Mouse (Mus musculus) brain, embryonic 14.5 days (tissue): ENCODE results near the gene BC003965. TPM values are rescaled to one million over a fixed set of nuclear protein-coding genes. Genes with fewer than 3 reads are reported as not detected.
"Not testable (repeated sequence)": the region's sequence is repeated elsewhere in the genome, so short reads cannot be mapped to it uniquely, and the experiment has no call there.

Source experiments
- DNase-seq: peaks from one replicate; pipeline ENCODE4 v3.0.0-alpha.2; 2011; ENCODE audit warnings: low read depth
- CTCF ChIP-seq: fragments of 200-500 bp; IDR thresholded peaks from 2 replicates; pipeline ENCODE4 v1.5.1; 2012; ENCODE audit warnings: inconsistent platforms, mild to moderate bottlenecking, moderate library complexity, borderline replicate concordance; ENCODE audit not compliant: insufficient read depth, insufficient read length; ENCODE audit errors: extremely low read depth
- POLR2A ChIP-seq: fragments of 200-500 bp; IDR thresholded peaks from 2 replicates; pipeline ENCODE4 v1.6.1; 2012; ENCODE audit warnings: mild to moderate bottlenecking, inconsistent platforms, borderline replicate concordance; ENCODE audit not compliant: poor library complexity, insufficient read depth, insufficient read length, severe bottlenecking; ENCODE audit errors: extremely low read depth
- polyA plus RNA-seq: library from polyadenylated mRNA; depleted of rRNA; stranded (reverse); fragments of >200 nt; gene quantifications from 2 replicates; pipeline ENCODE4 v1.2.3, GENCODE M21; 2012

Gene BC003965
- polyA plus RNA-seq, 1 experiment, result 22.3 TPM

GRCm38 (mm10) chr17:25219492-25220295, 35.3 kb downstream of the BC003965 start:
- no peak for DNase-seq
- TF ChIP-seq CTCF (no peak), POLR2A (no peak)

DNA sequence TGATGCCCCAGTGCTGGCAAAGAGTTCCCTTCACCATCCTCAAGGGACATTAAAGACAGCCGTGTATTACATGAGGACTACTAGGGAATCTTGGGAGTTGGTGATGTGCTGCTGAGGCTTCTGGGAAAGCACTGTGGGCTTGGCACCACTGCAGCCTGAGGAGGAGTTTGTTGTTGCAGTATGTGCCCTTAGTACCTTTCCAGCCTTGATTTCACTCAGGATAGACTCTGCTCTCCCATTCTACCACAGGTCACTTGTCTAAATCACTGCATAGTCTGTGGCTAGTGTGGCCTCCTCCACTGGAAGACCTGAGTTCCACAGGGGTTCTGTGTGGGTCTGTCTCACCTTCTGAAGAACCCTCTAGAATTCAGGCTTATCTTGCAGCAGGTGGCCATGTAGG, 36.4 kb downstream of the BC003965 start:
- TF ChIP-seq CTCF (no peak), POLR2A (no peak)
- no peak for DNase-seq

GRCm38 (mm10) chr17:25221821-25222503, 37.6 kb downstream of the BC003965 start:
- TF ChIP-seq POLR2A (no peak), CTCF (no peak)
- DNase-seq, result peak; percentile 62

GRCm38 (mm10) chr17:25222504-25222940, 38.2 kb downstream of the BC003965 start:
- peak; percentile 6 for DNase-seq

DNA sequence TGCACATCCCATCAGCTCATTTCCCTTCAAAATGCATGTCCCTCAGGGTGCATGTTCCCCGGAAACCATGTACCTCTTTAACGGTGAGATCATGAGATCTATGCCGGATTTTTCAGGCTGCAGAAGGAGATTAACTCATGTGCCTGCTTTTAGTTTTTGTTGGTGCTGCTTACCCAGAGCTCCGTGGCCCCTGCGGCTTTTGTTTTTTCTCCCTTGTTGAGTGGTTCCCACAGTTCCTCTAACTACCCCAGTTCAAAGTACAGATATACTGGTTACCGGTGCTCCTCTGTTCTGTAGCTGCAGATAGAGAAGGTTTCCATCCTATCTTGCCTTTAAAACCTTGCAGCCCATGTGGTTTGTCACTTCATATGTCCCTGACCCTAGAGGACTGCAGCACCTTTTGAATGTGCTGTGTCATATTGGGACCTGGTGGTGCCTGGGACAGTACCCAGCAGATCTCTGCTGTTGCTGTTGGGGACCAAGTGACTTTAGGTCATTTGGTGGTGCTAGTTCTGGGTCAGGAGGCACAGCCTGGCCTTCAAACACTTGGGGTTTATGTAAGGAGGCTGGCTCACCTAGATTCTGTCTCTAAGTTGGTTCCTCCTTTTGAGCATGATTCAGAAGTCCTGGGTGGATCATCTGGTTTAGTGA, 38.7 kb downstream of the BC003965 start:
- no peak for TF ChIP-seq CTCF
- TF ChIP-seq POLR2A, result no peak
- no peak for DNase-seq

DNA sequence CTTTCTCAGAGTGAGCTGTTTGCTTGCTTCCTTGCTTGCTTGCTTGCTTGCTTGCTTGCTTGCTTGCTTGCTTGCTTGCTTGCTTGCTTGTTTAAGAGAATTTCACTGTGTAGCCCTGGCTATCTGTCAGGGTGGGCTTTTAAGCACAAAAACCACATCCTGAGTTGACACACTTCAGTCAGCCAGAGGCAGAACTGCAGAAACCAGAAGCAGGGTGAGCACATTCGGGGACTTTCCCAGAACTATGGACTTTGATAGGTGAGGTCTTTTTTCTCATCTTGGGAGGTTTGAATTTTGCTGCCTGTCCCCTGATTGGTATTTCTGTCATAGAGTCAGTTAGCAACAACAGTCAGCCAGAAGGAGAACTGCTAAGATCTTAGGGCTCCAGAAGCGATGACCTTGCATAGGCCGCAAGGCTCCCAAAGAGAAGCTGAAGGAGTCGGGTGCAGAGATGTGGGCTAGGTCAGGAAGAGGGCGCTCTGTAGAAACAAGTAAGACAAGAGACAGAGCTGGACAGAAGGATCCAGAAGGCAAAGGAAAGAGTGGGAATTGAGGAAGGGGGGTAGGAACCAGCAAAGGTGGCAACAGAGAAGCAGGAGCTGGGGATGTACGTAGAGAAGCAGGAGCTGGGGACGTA, 40.4 kb downstream of the BC003965 start:
- DNase-seq, result no peak
- TF ChIP-seq POLR2A (no peak), CTCF (no peak)

GRCm38 (mm10) chr17:25225659-25226058, 41.3 kb downstream of the BC003965 start:
- no peak for DNase-seq
- TF ChIP-seq CTCF (no peak), POLR2A (no peak)

GRCm38 (mm10) chr17:25227991-25228390, 43.6 kb downstream of the BC003965 start:
- no peak for TF ChIP-seq CTCF
- no peak for TF ChIP-seq POLR2A
- DNase-seq, result no peak

DNA sequence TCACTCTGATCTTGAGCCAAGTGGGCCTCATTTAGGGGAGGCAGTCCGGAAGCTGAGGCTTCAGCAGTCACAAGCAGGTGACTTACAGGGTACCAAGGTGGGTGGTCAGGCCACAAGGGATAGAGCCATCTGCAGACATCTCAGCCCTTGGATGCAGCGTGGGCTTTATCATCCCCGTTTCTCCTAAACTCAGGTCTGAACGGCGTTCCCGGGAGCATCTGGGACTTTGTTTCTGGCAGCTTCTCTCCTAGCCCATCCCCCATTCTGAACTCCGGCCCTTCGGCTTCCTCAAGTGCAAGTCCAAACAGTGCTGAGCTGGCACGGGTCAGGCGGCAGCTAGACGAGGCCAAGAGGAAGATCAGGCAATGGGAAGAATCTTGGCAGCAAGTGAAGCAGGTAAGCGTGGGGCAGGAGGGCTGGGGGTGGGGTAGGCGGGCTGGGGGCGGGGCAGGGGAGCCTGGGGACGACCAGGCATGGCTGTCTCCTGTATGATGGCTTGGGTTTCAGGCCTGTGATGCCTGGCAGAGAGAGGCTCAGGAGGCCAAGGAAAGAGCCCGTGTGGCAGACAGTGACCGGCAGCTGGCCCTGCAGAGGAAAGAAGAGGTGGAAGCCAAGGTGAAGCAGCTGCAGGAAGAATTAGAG, 45.8 kb downstream of the BC003965 start:
- DNase-seq, result not testable (repeated sequence)

DNA sequence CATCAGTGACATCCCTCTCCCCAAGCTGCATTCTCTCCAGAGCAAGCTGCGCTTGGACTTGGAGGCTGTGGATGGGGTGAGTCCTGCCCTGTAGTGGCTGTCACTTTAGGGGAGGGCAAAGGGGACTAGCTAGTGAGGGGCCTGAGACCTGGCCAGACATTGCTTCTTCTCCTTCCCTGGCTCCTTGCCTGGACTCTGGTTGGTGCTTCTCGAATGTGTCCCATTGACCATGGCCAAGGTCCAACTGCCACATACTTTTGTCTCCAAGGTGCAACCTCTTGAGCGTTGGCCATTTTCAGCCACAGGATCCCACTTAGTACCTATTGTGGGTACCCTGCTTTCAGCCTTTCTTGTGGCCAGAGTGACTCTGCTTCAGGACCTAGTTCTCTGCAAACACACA, 46.3 kb downstream of the BC003965 start:
- no peak for TF ChIP-seq POLR2A
- no peak for TF ChIP-seq CTCF
- DNase-seq, result no peak

GRCm38 (mm10) chr17:25231621-25232020, 47.3 kb downstream of the BC003965 start:
- DNase-seq, result not testable (repeated sequence)
